Mouse (Mus musculus): Measurements from ENCODE around the gene Ttyh1. TPM values are rescaled to one million over a fixed set of nuclear protein-coding genes. Genes with fewer than 3 reads are reported as not detected.

Ttyh1 gene
- polyA plus RNA-seq, 1 experiment from 2014 or later: 0.12 TPM

DNA sequence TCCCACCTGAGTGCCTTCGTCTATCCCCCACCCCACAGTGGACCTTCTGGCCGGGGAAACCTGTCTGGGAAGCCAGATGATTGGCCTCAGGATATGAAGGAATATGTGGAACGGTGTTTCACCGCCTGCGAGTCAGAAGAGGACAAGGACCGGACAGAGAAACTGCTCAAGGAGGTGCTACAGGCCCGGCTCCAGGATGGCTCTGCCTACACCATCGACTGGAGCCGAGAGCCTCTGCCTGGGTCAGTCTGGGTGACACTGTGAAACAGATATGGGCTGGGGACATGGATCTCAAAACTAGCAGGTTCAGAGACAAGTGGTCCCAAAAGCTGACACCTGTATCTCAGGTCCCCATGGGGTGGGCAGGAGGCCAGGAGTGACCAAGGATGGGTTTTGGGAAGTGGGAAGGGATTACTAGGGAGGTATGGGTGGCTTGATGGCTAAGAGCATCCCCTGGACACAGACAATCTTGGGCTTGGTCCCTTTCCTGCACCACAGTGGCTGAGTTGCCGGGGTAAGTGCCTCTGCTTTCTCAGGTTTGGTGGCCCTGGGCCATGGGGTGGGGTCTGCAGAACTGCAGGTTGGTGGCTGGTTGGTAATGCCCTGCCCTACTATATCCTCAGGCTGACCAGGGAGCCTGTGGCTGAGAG, 23.7 kb downstream of the Ttyh1 start:
- no peaks in the 10 kb centered on the region for H3K27me3 ChIP-seq
- no peak for DNase-seq (ENCODE audit: low read depth, low spot score)
- CTCF ChIA-PET: no interaction called here
- TF ChIP-seq CTCF (IDR thresholded peaks at IDR 0.05): no peak
- in situ Hi-C loops (cut with MboI; ENCODE audit: low pct_unique_long_range_greater_than_20kb): no loop called here
- POLR2A ChIA-PET: interaction anchor here (0.7 kb wide), 1 partner anchor 301 kb away, joined by 3 read pairs; no protein-coding TSS in a partner anchor
- ATAC-seq: no peak

DNA sequence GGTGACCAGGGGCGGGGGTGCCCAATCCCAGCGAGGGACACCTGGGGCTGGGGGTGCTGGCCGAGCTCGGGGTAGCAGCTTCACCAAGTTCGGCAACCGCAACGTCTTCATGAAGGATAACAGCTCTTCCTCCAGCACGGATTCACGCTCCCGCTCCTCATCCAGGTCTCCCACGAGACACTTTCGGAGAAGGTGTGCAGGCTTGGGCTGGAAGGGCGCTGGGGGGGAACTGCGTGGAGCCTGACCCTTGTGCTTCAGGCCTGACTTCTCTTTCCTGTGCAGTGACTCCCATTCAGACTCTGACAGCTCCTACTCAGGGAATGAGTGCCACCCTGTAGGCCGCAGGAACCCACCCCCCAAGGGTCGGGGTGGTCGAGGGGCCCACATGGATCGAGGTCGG, 24.3 kb downstream of the Ttyh1 start:
- ATAC-seq: no peak
- no peaks in the 10 kb centered on the region for H3K27me3 ChIP-seq
- ChIA-PET POLR2A (no interaction called here), CTCF (no interaction called here)
- in situ Hi-C loops (cut with MboI; ENCODE audit: low pct_unique_long_range_greater_than_20kb): no loop called here
- DNase-seq (ENCODE audit: low read depth, low spot score): no peak
- no peak for TF ChIP-seq CTCF (IDR thresholded peaks at IDR 0.05)

DNA sequence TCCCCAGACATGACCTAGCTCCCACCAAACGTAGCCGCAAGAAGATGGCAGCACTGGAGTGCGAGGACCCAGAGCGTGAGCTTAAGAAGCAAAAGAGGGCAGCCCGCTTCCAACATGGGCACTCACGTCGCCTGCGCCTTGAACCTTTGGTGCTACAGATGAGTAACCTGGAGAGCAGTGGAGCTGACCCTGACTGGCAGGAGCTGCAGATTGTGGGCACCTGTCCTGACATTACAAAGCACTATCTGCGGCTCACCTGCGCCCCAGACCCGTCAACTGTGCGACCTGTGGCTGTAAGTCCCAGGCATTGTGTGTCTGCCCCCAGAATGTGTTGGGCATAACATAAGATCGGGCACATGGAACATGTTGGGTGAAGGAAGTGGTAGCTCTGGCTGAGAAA, 24.8 kb downstream of the Ttyh1 start:
- ChIA-PET CTCF (no interaction called here), POLR2A (no interaction called here)
- DNase-seq (ENCODE audit: low read depth, low spot score) (no peak), ATAC-seq (no peak)
- TF ChIP-seq CTCF (IDR thresholded peaks at IDR 0.05): no peak
- in situ Hi-C loops (cut with MboI; ENCODE audit: low pct_unique_long_range_greater_than_20kb): no loop called here
- no peaks in the 10 kb centered on the region for H3K27me3 ChIP-seq

DNA sequence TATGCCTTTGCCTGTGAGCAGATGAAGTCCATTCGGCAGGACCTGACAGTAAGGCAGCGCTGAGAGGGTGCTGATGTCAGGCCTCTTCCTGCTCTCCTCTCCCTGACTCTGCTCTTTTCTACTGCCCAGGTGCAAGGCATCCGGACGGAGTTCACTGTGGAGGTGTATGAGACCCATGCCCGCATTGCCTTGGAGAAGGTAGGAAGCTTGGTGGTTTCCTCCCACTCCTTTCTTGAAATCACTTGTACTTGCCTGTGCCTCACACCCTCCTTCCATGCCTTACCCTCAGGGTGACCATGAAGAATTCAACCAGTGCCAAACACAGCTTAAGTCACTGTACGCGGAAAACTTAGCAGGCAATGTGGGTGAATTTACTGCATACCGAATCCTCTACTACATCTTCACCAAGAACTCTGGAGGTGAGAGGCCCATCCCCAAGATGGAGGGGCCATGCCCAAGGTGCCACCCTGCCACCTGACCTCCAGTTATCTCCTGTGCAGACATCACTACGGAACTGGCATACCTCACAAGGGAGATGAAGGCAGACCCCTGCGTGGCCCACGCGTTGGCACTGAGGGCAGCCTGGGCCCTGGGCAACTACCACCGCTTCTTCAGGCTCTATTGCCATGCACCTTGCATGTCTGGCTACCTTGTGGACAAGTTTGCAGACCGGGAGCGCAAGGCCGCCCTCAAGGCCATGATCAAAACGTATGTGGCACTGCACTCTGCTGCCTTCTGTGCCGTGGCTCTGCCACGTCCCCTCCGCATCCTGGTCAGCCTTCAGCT, 25.8 kb downstream of the Ttyh1 start:
- POLR2A ChIA-PET: no interaction called here
- DNase-seq (ENCODE audit: low read depth, low spot score) (no peak), ATAC-seq (no peak)
- H3K27me3 ChIP-seq: no peaks in the 10 kb centered on the region
- CTCF ChIA-PET: interaction anchor here (1.0 to 2.1 kb wide), 4 partner anchors 9 to 287 kb away, joined by 3 to 11 read pairs (median 6); partner anchors contain the start of gene Leng8
- TF ChIP-seq CTCF (IDR thresholded peaks at IDR 0.05): no peak
- in situ Hi-C loops (cut with MboI; ENCODE audit: low pct_unique_long_range_greater_than_20kb): no loop called here

DNA sequence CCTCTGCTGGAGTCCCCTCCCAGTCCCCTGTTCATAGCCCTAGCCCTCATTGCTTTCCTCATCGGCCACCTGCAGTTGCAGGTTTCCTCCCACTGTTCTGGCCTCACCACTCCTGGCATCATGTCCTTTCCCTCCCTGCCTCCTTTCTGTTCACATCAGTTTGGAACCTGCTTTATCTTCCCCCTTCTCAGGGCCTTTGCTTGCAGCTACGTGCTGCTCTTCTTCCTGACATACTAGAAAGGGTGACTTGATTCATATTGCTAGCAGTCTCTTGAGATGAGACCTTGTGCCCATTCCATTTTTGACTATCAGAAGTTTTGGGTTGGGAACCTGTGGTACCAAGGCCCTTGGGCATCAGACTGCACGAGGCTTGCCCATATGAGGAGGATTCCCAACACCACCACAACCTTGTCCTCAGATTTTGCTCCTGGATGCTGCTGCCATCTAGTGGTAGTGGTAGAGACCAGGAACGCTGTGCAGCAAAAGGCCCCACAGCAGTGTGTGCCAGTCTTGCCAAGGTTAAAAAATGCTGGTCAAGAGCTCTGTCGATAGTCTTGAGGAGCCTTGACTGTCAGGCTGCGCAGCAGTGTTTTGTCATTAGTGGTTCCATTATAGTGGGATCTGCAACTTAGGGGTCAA, 26.5 kb downstream of the Ttyh1 start:
- DNase-seq (ENCODE audit: low read depth, low spot score) (no peak), ATAC-seq (peak; percentile 46)
- in situ Hi-C loops (cut with MboI; ENCODE audit: low pct_unique_long_range_greater_than_20kb): no loop called here
- ChIA-PET CTCF (interaction anchor here (0.8 to 2.1 kb wide), 7 partner anchors 10 to 286 kb away, joined by 3 to 11 read pairs (median 3); partner anchors contain the start of gene Leng8), POLR2A (no interaction called here)
- TF ChIP-seq CTCF (IDR thresholded peaks at IDR 0.05): no peak
- H3K27me3 ChIP-seq: no peaks in the 10 kb centered on the region

DNA sequence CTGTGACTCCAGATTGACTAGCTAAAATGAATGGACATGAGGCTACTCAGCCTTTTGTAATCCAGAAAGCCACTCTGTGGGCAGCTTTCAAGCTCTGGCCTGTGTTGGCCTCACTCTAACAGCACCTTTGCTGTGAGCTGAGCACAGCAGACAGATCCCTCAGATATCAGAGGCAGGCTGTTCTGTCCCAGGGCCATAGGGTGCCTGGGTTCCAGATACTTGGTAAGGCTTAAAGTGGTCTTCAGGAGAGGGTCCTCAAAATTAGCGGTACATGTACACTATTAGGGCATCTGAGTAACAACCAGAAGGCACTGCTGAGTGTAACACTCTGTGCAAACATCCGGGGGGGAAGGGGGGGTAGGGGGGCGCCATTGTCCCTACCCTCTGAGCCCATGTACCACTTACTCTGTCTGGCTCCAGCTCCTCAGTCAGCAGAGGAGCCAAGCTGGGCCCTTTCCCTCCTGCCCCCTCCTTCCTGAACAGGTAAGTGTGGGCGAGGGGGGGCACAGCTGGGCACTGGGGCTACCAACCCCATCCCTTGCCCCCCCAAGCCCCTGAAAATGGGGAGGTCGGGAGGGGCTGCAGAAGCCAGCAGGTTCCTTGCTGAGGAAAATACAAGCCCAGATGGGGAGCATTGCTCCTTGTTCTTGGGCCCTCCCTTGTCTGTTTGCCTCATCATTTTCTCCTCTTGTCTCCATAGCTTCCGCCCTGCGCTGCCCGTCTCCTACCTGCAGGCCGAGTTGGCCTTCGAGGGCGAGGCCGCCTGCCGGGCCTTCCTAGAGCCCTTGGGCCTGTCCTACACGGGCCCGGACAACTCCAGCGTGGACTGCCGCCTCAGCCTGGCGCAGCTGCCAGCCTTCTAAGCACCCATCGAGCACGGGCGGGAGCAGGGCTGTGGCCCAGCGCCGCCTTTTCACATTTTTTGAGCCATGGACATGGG, 27.3 kb downstream of the Ttyh1 start:
- no peaks in the 10 kb centered on the region for H3K27me3 ChIP-seq
- DNase-seq (ENCODE audit: low read depth, low spot score) (no peak), ATAC-seq (no peak)
- CTCF ChIA-PET: interaction anchor here (0.8 to 2.1 kb wide), 6 partner anchors 11 to 284 kb away, joined by 3 to 11 read pairs (median 4); partner anchors contain the start of gene Leng8
- in situ Hi-C loops (cut with MboI; ENCODE audit: low pct_unique_long_range_greater_than_20kb): no loop called here
- no peak for TF ChIP-seq CTCF (IDR thresholded peaks at IDR 0.05)
- POLR2A ChIA-PET: interaction anchor here (1.2 to 1.5 kb wide), 2 partner anchors 8 to 10 kb away, joined by 3 to 5 read pairs; partner anchors contain the start of gene Leng8

DNA sequence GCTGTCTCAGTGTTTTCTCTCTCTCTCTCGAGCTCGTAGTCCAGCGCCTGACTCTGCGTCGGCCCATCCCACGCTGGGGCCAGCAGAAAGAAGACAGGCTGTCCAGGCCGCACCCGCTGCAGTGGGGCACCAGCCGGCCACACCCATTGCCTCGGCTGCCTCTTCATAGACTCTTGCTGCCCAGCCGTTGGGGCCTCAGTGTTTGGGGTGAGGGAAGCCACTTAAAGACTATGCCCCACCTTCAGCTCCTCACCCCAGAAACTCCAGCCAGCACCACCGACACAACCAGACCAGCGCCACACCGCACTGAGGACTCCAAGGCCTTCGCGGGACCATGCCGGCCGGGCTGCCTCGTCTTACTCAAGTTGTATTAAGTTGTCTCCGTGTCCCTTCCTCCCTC, 28.2 kb downstream of the Ttyh1 start:
- ATAC-seq (no peak), DNase-seq (ENCODE audit: low read depth, low spot score) (no peak)
- in situ Hi-C loops (cut with MboI; ENCODE audit: low pct_unique_long_range_greater_than_20kb): no loop called here
- H3K27me3 ChIP-seq: no peaks in the 10 kb centered on the region
- POLR2A ChIA-PET: interaction anchor here (1.2 to 1.5 kb wide), 2 partner anchors 9 to 10 kb away, joined by 3 to 5 read pairs; partner anchors contain the start of gene Leng8
- CTCF ChIA-PET: interaction anchor here (0.9 kb wide), 1 partner anchor 9 kb away, joined by 4 read pairs; no protein-coding TSS in a partner anchor
- TF ChIP-seq CTCF (IDR thresholded peaks at IDR 0.05): no peak

DNA sequence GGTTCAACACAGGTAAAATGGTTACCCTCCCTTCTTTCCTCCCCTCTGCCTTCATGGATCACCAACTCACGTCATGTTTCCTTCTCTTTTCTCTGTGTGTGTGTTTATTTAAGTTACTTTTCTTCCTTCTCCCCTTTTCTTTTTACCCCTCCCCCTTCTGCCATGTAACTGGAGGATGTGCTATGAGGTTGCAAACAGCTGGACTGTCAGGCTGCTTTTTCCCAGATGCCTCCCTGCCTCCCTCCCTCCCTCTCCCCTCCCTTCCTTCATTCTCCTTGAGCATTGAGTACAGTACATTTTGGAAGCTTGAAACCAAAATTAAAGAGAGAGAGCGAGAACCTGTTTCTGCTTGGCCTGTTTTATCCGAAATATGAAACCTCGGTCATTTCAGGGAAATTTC, 28.6 kb downstream of the Ttyh1 start:
- ChIA-PET POLR2A (interaction anchor here (1.2 to 1.5 kb wide), 2 partner anchors 9 to 11 kb away, joined by 3 to 5 read pairs; partner anchors contain the start of gene Leng8), CTCF (interaction anchor here (0.8 to 1.5 kb wide), 4 partner anchors 10 to 282 kb away, joined by 3 to 4 read pairs (median 3); no protein-coding TSS in a partner anchor)
- no peaks in the 10 kb centered on the region for H3K27me3 ChIP-seq
- TF ChIP-seq CTCF (IDR thresholded peaks at IDR 0.05): no peak
- DNase-seq (ENCODE audit: low read depth, low spot score): no peak
- in situ Hi-C loops (cut with MboI; ENCODE audit: low pct_unique_long_range_greater_than_20kb): no loop called here
- no peak for ATAC-seq

DNA sequence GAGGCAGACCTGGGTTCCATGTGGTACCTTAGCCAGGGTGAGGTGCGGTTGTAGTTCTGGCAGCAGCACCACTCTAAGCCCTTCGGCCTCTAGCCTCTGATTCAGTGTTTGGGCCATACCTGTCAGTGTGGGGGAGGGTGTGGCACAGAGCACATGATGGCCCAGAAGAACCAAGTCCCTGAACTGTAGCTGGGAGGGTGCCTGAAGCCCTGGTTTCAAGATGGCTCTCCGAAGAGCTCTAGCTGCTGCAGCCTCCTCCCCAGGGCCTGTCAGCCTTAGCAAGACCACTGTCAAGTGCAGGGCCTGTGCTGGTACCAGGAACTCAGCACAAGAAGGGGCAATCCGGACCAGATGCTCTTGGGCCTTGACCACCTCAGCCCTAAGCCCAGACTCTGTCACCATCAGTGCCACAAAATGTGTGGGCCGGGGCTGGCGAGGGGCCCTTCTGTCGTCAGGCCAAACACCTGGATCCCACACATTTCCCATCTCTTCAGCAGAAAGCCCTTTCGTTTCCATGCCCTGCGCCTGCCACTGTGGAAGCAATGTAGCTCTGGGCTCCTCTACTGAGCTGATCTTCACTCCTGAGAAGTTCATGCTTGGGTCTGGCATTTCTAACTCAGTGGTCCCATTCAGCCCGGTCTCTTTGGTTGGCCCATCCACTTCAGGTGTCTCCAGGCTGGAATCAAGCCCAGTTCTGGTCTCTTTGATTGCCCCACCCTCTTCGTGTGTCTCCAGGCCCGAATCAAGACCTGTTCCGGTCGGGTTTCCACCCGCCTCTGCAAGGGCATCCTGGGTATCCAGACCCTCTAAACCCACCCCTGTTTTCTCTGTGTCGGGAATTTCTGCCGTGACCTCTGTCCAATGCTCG, 29.4 kb downstream of the Ttyh1 start:
- H3K27me3 ChIP-seq: no peaks in the 10 kb centered on the region
- POLR2A ChIA-PET: interaction anchor here (1.2 to 1.5 kb wide), 2 partner anchors 10 to 12 kb away, joined by 3 to 5 read pairs; partner anchors contain the start of gene Leng8
- ATAC-seq: peak; percentile 45
- in situ Hi-C loops (cut with MboI; ENCODE audit: low pct_unique_long_range_greater_than_20kb): no loop called here
- CTCF ChIA-PET: interaction anchor here (0.8 to 1.5 kb wide), 4 partner anchors 10 to 281 kb away, joined by 3 to 4 read pairs (median 3); no protein-coding TSS in a partner anchor
- DNase-seq (ENCODE audit: low read depth, low spot score): no peak
- TF ChIP-seq CTCF (IDR thresholded peaks at IDR 0.05): no peak

All from Patski (cell line).